ENCODE assay signal across 8 mouse cellular contexts in genomic region chr12:4082132-4083001, GRCm38 (mm10). TPM values are rescaled to one million over a fixed set of nuclear protein-coding genes. Genes with fewer than 3 reads are reported as not detected.
A peak's percentile ranks its signal among the peaks of the same experiment; 100 is the strongest.
DNase-seq lines count a peak whose midpoint lies in the region; ATAC-seq and TF ChIP-seq lines count a peak whose summit lies in the region.

Dnajc27 (plus strand) TSS chr12:4082583.

- H3K27me3 ChIP-seq in embryonic facial prominence, embryonic 14.5 days (replicated peaks; ENCODE audit: control insufficient read depth, insufficient read depth, low read length): no peaks in the 10 kb centered on the region
- H3K27me3 ChIP-seq in heart, adult 2 months (ENCODE audit: control insufficient read depth, insufficient read depth, low read length): no peaks in the 10 kb centered on the region
- peaks cover 5% of the 10 kb centered on the region; the same call in 1 of the 2 replicates for H3K27me3 ChIP-seq in limb, embryonic 13.5 days
- H3K27me3 ChIP-seq in midbrain, embryonic 16.5 days (ENCODE audit: control insufficient read depth, insufficient read depth, low read depth, low read length): no peaks in the 10 kb centered on the region

- no peaks in the 10 kb centered on the region for H3K4me1 ChIP-seq in embryonic facial prominence, embryonic 14.5 days (ENCODE audit: control insufficient read depth, insufficient read depth, low read length)
- H3K4me1 ChIP-seq in heart, adult 2 months (ENCODE audit: control insufficient read depth, insufficient read depth, low read length): peaks cover 3% of the 10 kb centered on the region
- peaks cover 16% of the 10 kb centered on the region for H3K4me1 ChIP-seq in limb, embryonic 13.5 days
- peaks cover 13% of the 10 kb centered on the region for H3K4me1 ChIP-seq in midbrain, embryonic 16.5 days (ENCODE audit: control insufficient read depth, insufficient read depth, low read length)

- TF ChIP-seq POLR2A in heart, adult 2 months (IDR thresholded peaks at IDR 0.05; ENCODE audit: insufficient read depth, low read depth, low read length): peak; percentile 81

- H3K4me2 ChIP-seq in embryonic facial prominence, embryonic 14.5 days (ENCODE audit: low read depth, low read length): peak within 1 kb of the TSS; percentile 60
- peak within 1 kb of the TSS; percentile 69 for H3K4me2 ChIP-seq in limb, embryonic 13.5 days (replicated peaks)
- H3K4me2 ChIP-seq in midbrain, embryonic 16.5 days (ENCODE audit: low read length): peak within 1 kb of the TSS; percentile 70

- 6% methylated on average over 48 of the region's 59 CpGs for WGBS in embryonic facial prominence, embryonic 14.5 days
- WGBS in heart, adult 2 months: 6% methylated on average over 59 of the region's 59 CpGs
- WGBS in limb, embryonic 13.5 days: 6% methylated on average over 59 of the region's 59 CpGs
- WGBS in midbrain, embryonic 16.5 days: 5% methylated on average over 59 of the region's 59 CpGs

- peak within 1 kb of the TSS; percentile 78 for H3K9ac ChIP-seq in embryonic facial prominence, embryonic 14.5 days (ENCODE audit: low read depth, low read length)
- H3K9ac ChIP-seq in heart, adult 2 months (ENCODE audit: low read depth, low read length): peak within 1 kb of the TSS; percentile 96
- peak within 1 kb of the TSS; percentile 76 for H3K9ac ChIP-seq in limb, embryonic 13.5 days
- peak within 1 kb of the TSS; percentile 88 for H3K9ac ChIP-seq in midbrain, embryonic 16.5 days (ENCODE audit: low read depth, low read length)

- H3K79me2 ChIP-seq in heart, adult 2 months (replicated peaks; ENCODE audit: control insufficient read depth, insufficient read depth, low read length): no peaks in the 10 kb centered on the region

- 0 out of 2 replicates have a peak, but pooled peaks have one; percentile 40 for TF ChIP-seq EP300 in heart, adult 2 months (IDR thresholded peaks at IDR 0.05; ENCODE audit: insufficient read depth, low read depth, low read length)

- no peaks in the 10 kb centered on the region for H3K9me3 ChIP-seq in embryonic facial prominence, embryonic 14.5 days (ENCODE audit: control insufficient read depth, low read length)
- no peaks in the 10 kb centered on the region for H3K9me3 ChIP-seq in limb, embryonic 13.5 days
- H3K9me3 ChIP-seq in midbrain, embryonic 16.5 days (replicated peaks; ENCODE audit: control insufficient read depth, low read length, poor library complexity, severe bottlenecking): no peaks in the 10 kb centered on the region

- intact Hi-C loops in heart, adult 2 months (cut with DNase I): loop anchor here (5.0 kb wide), 1 partner anchor 420 kb away; no protein-coding TSS in a partner anchor

- DNase-seq in 3T3-L1 (ENCODE audit: low read depth, low spot score): peak; percentile 97
- DNase-seq in adrenal gland, postnatal 4 days (ENCODE audit: low spot score in 2 of 2): peak; percentile 76 to 78
- DNase-seq in embryonic facial prominence, embryonic 14.5 days (ENCODE audit: low spot score): peak; percentile 97
- peak; percentile 95 to 97 for DNase-seq in heart, adult 2 months
- DNase-seq in kidney, adult 8-10 months: peak; percentile 93 to 95
- peak; percentile 90 to 92 for DNase-seq in spleen, postnatal 10 days (ENCODE audit: low spot score in 2 of 2)

- peak; percentile 96 for ATAC-seq in embryonic facial prominence, embryonic 14.5 days (ENCODE audit: low read depth)
- peak; percentile 98 for ATAC-seq in limb, embryonic 13.5 days (ENCODE audit: low FRiP score, low read depth)
- ATAC-seq in midbrain, embryonic 16.5 days: peak; percentile 97

- H3K36me3 ChIP-seq in embryonic facial prominence, embryonic 14.5 days (ENCODE audit: control insufficient read depth, insufficient read depth, low read length): peaks cover 15% of the 10 kb centered on the region
- no peaks in the 10 kb centered on the region for H3K36me3 ChIP-seq in heart, adult 2 months (ENCODE audit: control insufficient read depth, insufficient read depth, low read length)
- peaks cover 22% of the 10 kb centered on the region for H3K36me3 ChIP-seq in limb, embryonic 13.5 days
- peaks cover 7% of the 10 kb centered on the region; the same call in 1 of the 2 replicates for H3K36me3 ChIP-seq in midbrain, embryonic 16.5 days (ENCODE audit: control insufficient read depth, insufficient read depth, low read length)

- H3K4me3 ChIP-seq in embryonic facial prominence, embryonic 14.5 days (ENCODE audit: low read depth, low read length): peak within 1 kb of the TSS; percentile 53
- H3K4me3 ChIP-seq in heart, adult 2 months: peak within 1 kb of the TSS; percentile 69
- H3K4me3 ChIP-seq in limb, embryonic 13.5 days: peak within 1 kb of the TSS; percentile 59
- peak within 1 kb of the TSS; percentile 66 for H3K4me3 ChIP-seq in midbrain, embryonic 16.5 days (ENCODE audit: low read depth, low read length)

- no peak for TF ChIP-seq CTCF in heart, adult 2 months (IDR thresholded peaks at IDR 0.05)

- peak within 1 kb of the TSS; percentile 93 for H3K27ac ChIP-seq in embryonic facial prominence, embryonic 14.5 days (replicated peaks; ENCODE audit: low read depth, low read length)
- peak within 1 kb of the TSS; percentile 94 for H3K27ac ChIP-seq in heart, adult 2 months
- peak within 1 kb of the TSS; percentile 93 for H3K27ac ChIP-seq in limb, embryonic 13.5 days
- H3K27ac ChIP-seq in midbrain, embryonic 16.5 days (ENCODE audit: low read length): peak within 1 kb of the TSS; percentile 98

RNA-seq across cellular contexts. Expression of gene Dnajc27, which starts in this region (rescaled TPM):
- total RNA-seq in adrenal gland, postnatal 4 days (2021): 1 to 10 TPM; 6.9 to 8.0 TPM
- 6.0 and 8.0 TPM in 2 replicates for polyA plus RNA-seq in embryonic facial prominence, embryonic 14.5 days (2014; fragmentation: Nextera tagmentation; extraction: Ambion mirVana)
- total RNA-seq in heart, adult 2 months (2021): 1 to 10 TPM; 8.3 to 9.7 TPM
- polyA plus RNA-seq in heart, adult 2 months (2012; rRNA removed): 7.0 and 14.0 TPM in 2 replicates
- polyA plus RNA-seq in limb, embryonic 13.5 days (2015; fragmentation: Nextera tagmentation; extraction: Ambion mirVana): 9.1 and 9.5 TPM in 2 replicates
- 21.2 and 25.8 TPM in 2 replicates for polyA plus RNA-seq in midbrain, embryonic 16.5 days (2015; fragmentation: Nextera tagmentation; extraction: Ambion mirVana)

Comparison
In these comparisons a context has a peak if more than half of its experiments do, and no peak if none do; other contexts are left out.
1. Peak in every context shown above with its lines: DNase-seq, ATAC-seq, H3K4me3 ChIP-seq and H3K27ac ChIP-seq.